Comparison of ENCODE assay signal across 19 mouse cellular contexts in the genomic region with DNA sequence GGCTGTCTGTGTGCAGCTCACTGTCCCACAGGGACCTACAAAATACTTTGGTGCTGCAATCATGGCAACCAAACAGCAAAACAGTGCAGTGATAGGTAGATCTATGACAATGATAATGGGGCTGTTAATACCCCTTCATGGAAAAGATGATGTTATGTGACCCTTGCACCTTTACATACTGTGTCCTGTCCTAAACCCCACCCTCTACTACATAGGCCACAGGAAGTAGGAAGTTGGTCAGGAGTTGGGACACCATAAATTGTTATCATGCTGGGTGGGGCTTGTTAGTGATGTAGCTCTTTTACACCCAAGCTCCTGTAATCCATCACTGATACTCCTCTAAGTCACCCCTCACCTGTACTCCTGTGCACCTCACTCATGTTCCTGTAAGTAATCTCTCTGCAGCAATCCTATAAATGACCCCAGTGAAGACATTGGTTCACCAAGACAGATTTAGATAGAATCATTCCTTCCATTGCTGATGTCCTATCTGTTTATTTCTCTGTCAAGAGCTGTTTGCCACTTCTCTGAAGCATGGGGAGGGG. TPM values are rescaled to one million over a fixed set of nuclear protein-coding genes. Genes with fewer than 3 reads are reported as not detected.
DNase-seq lines count a peak whose midpoint lies in the region; ATAC-seq lines count a peak whose summit lies in the region.
"Had no signal": no experiment of that assay in that cellular context is flagged by ENCODE, and none has a peak within 500 bp of the region (broad histone marks: within the 10 kb centered on the region; RNA-seq: fewer than 3 reads in every experiment).

No protein-coding gene starts in this region.

- H3K27me3 ChIP-seq in kidney, embryonic 15.5 days = no peaks in the 10 kb centered on the region
- no peaks in the 10 kb centered on the region for H3K27me3 ChIP-seq in neural tube, embryonic 12.5 days (replicated peaks)
- no peaks in the 10 kb centered on the region for H3K27me3 ChIP-seq in neural tube, embryonic 15.5 days (replicated peaks)
- H3K27me3 ChIP-seq in liver, embryonic 16.5 days (ENCODE audit: control insufficient read depth, insufficient read depth, low read depth, low read length) = no peaks in the 10 kb centered on the region
- H3K27me3 ChIP-seq: forebrain, embryonic 15.5 days; limb, embryonic 13.5 days; megakaryocyte, embryonic 14.5 days had no signal

- H3K4me3 ChIP-seq in kidney, embryonic 15.5 days (replicated peaks) = no peak overlapping the region
- no peak overlapping the region for H3K4me3 ChIP-seq in neural tube, embryonic 12.5 days
- no peak overlapping the region for H3K4me3 ChIP-seq in neural tube, embryonic 15.5 days (replicated peaks)
- no peak overlapping the region for H3K4me3 ChIP-seq in liver, embryonic 16.5 days (ENCODE audit: low read depth, low read length)
- H3K4me3 ChIP-seq: forebrain, embryonic 15.5 days; left cerebral cortex, adult 2 months; limb, embryonic 13.5 days; megakaryocyte, embryonic 14.5 days had no signal

- peaks cover 4% of the 10 kb centered on the region; the same call in 1 of the 2 replicates for H3K9me3 ChIP-seq in kidney, embryonic 15.5 days (replicated peaks)
- H3K9me3 ChIP-seq in neural tube, embryonic 12.5 days = peaks cover 16% of the 10 kb centered on the region; the same call in 1 of the 2 replicates
- H3K9me3 ChIP-seq in neural tube, embryonic 15.5 days (replicated peaks) = no peaks in the 10 kb centered on the region
- H3K9me3 ChIP-seq in liver, embryonic 16.5 days (replicated peaks; ENCODE audit: control insufficient read depth, low read length) = no peaks in the 10 kb centered on the region
- H3K9me3 ChIP-seq: limb, embryonic 13.5 days had no signal

- H3K27ac ChIP-seq in kidney, embryonic 15.5 days = no peak overlapping the region
- no peak overlapping the region for H3K27ac ChIP-seq in neural tube, embryonic 12.5 days
- no peak overlapping the region for H3K27ac ChIP-seq in neural tube, embryonic 15.5 days (replicated peaks)
- H3K27ac ChIP-seq in liver, embryonic 16.5 days (ENCODE audit: low read length) = no peak overlapping the region
- H3K27ac ChIP-seq: forebrain, embryonic 15.5 days; left cerebral cortex, adult 2 months; limb, embryonic 13.5 days had no signal

- 0 out of 2 replicates have a peak, but pooled peaks have one; percentile 9 for ATAC-seq in kidney, embryonic 15.5 days (replicated peaks; ENCODE audit: low FRiP score)
- ATAC-seq in neural tube, embryonic 12.5 days (ENCODE audit: low FRiP score, low read depth) = 0 out of 2 replicates have a peak, but pooled peaks have one; percentile 44
- no peak for ATAC-seq in neural tube, embryonic 15.5 days (ENCODE audit: low FRiP score)
- ATAC-seq in liver, embryonic 16.5 days (ENCODE audit: low read depth) = 0 out of 2 replicates have a peak, but pooled peaks have one; percentile 30
- ATAC-seq: forebrain, embryonic 15.5 days; inflammation-experienced regulatory T-cells, adult 6 months had no signal

- no peaks in the 10 kb centered on the region for H3K4me1 ChIP-seq in kidney, embryonic 15.5 days
- no peaks in the 10 kb centered on the region for H3K4me1 ChIP-seq in neural tube, embryonic 12.5 days
- no peaks in the 10 kb centered on the region for H3K4me1 ChIP-seq in neural tube, embryonic 15.5 days
- H3K4me1 ChIP-seq in liver, embryonic 16.5 days (ENCODE audit: control insufficient read depth, low read depth, low read length) = no peaks in the 10 kb centered on the region
- H3K4me1 ChIP-seq: forebrain, embryonic 15.5 days; limb, embryonic 13.5 days; megakaryocyte, embryonic 14.5 days had no signal

- no peak overlapping the region for H3K9ac ChIP-seq in kidney, embryonic 15.5 days
- no peak overlapping the region for H3K9ac ChIP-seq in neural tube, embryonic 12.5 days
- H3K9ac ChIP-seq in neural tube, embryonic 15.5 days (replicated peaks) = no peak overlapping the region
- H3K9ac ChIP-seq in liver, embryonic 16.5 days (ENCODE audit: low read depth, low read length) = no peak overlapping the region
- H3K9ac ChIP-seq: forebrain, embryonic 15.5 days; limb, embryonic 13.5 days had no signal

- H3K36me3 ChIP-seq in kidney, embryonic 15.5 days = no peaks in the 10 kb centered on the region
- no peaks in the 10 kb centered on the region for H3K36me3 ChIP-seq in neural tube, embryonic 12.5 days
- H3K36me3 ChIP-seq in neural tube, embryonic 15.5 days = no peaks in the 10 kb centered on the region
- H3K36me3 ChIP-seq in liver, embryonic 16.5 days (ENCODE audit: control insufficient read depth, insufficient read depth) = no peaks in the 10 kb centered on the region
- H3K36me3 ChIP-seq: forebrain, embryonic 15.5 days; limb, embryonic 13.5 days had no signal

- DNase-seq in kidney, adult 8-10 months = no peak
- no peak for DNase-seq in ovary, postnatal 14 days (ENCODE audit: low spot score)
- DNase-seq in retina, embryonic 14.5 days (ENCODE audit: low spot score) = no peak
- DNase-seq: adrenal gland, postnatal 36 days; cerebellum, adult 9-10 months; kidney, postnatal 10 days; lung, postnatal 10 days; retina, postnatal 1 day; thymus, adult 18-20 months had no signal

- no peak overlapping the region for H3K4me2 ChIP-seq in kidney, embryonic 15.5 days
- H3K4me2 ChIP-seq in neural tube, embryonic 12.5 days (replicated peaks) = no peak overlapping the region
- no peak overlapping the region for H3K4me2 ChIP-seq in neural tube, embryonic 15.5 days
- H3K4me2 ChIP-seq in liver, embryonic 16.5 days (ENCODE audit: low read depth, low read length) = no peak overlapping the region
- H3K4me2 ChIP-seq: forebrain, embryonic 15.5 days; heart, embryonic 11.5 days; limb, embryonic 13.5 days had no signal

RNA-seq across cellular contexts. Expression of a gene that starts 25.6 kb away (rescaled TPM):
- polyA plus RNA-seq in kidney, embryonic 15.5 days (2015; fragmentation: Nextera tagmentation; extraction: Ambion mirVana) = 29.5 and 31.1 TPM in 2 replicates
- 50.7 and 53.0 TPM in 2 replicates for polyA plus RNA-seq in neural tube, embryonic 12.5 days (2016; fragmentation: Nextera tagmentation; extraction: Ambion mirVana)
- 53.7 and 61.5 TPM in 2 replicates for polyA plus RNA-seq in neural tube, embryonic 15.5 days (2015; fragmentation: Nextera tagmentation; extraction: Ambion mirVana)
- 14.9 and 16.6 TPM in 2 replicates for polyA plus RNA-seq in liver, embryonic 16.5 days (2015; fragmentation: Nextera tagmentation; extraction: Ambion mirVana)
